Mouse (Mus musculus) A20 (cell line): ENCODE measurements around the gene Mrpl48.

Source experiments
- DNase-seq: peaks from one replicate; pipeline ENCODE4 v3.0.0-alpha.2; 2011; ENCODE audit warnings: low read depth, low spot score

The Mrpl48 gene

DNA sequence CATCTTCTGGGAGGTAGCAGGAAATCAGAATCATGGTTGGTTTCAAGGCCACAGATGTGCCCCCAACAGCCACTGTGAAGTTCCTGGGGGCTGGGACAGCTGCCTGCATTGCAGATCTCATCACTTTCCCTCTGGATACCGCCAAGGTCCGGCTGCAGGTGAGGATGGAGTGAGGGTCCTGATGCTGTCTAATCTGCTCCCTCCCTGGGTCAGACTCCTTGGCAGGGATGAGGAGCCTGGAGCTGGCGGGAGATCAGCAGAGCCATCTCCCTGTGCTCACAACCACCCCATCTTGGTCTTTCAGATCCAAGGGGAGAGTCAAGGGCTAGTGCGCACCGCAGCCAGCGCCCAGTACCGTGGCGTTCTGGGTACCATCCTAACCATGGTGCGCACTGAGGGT is 111.3 kb downstream of the Mrpl48 start:
- DNase-seq: no peak

DNA sequence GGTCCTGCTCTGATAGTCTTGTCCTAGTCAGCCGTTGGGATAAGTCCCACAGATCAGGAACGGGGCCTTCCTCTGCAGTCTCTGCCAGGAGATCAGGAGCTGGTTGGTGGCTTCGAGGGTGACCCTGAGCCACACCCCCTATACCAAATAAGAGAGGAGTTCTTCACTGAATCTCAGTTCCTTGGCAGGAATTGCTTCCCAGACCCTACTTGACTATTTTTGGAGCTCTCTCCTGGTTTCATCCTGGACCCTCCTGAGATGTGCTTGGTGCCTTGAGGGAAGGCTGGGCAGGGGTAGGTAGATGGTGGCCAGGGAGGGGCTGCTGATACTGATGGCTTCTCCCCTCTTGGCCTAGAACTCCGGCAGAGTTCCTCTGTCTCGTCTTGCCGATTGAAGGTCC is 111.7 kb downstream of the Mrpl48 start:
- DNase-seq: no peak
